Mouse (Mus musculus) gastrocnemius, adult 18-20 months (tissue): ENCODE measurements around the gene Lmo7. TPM values are rescaled to one million over a fixed set of nuclear protein-coding genes. Genes with fewer than 3 reads are reported as not detected.

Experiments used
- DNase-seq: peaks from one replicate; pipeline ENCODE4 v3.0.0; 2021; ENCODE audit warnings: low spot score
- total RNA-seq, 2 experiments: library from RNA; stranded (reverse); gene quantifications; 2 replicates each; pipeline ENCODE4 v1.2.3; 2021

The Lmo7 gene
- total RNA-seq, 2 experiments from 2014 or later = 60.0 to 72.5 TPM

DNA sequence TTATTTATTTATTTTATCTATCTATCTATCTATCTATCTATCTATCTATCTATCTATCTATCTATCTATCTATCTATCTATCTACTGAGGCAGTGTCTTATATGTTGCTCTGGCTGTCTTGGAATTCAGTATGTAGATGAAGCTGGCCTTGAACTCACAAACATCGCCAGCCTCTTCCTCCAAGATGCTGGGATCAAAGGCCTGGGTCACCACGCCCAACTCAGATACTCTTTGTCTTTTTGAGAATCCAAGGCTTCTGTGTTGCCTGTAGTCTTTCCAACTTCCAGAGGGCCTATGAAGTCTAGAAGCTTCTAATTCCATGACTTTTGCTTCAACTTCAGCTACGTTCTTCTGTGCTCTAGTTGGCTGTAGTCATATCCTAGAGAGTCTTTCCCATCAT lies 48.7 kb downstream of the Lmo7 start:
- DNase-seq = no peak

DNA sequence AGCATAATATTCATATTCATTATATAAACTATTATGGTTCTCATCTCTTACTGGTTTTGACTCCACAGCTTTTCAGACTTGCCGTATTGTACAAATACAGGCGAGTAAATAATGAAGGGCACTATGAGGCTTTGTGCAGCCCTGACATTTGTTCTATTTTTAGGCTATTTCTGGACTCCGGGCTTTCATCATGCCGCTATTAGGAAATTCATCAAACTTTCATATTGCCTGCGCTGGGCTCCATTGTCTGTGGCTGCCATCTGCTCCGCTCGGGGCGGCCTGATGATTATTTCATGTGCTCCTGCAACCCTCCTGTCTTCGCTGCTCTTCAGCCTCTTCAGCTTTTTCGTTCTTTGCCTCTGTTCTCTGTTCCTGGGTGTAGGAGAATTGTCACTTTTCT lies 50.3 kb downstream of the Lmo7 start:
- no peak for DNase-seq

GRCm38 (mm10) chr14:101781219-101781618 lies 51.5 kb downstream of the Lmo7 start:
- DNase-seq = no peak

- peak; percentile 59 for DNase-seq
These were observed 52.3 kb downstream of the Lmo7 start for GRCm38 (mm10) chr14:101781943-101782510.

GRCm38 (mm10) chr14:101784315-101784945 lies 54.7 kb downstream of the Lmo7 start:
- no peak for DNase-seq

- no peak for DNase-seq
These were observed 58.1 kb downstream of the Lmo7 start for GRCm38 (mm10) chr14:101787903-101788302.

DNA sequence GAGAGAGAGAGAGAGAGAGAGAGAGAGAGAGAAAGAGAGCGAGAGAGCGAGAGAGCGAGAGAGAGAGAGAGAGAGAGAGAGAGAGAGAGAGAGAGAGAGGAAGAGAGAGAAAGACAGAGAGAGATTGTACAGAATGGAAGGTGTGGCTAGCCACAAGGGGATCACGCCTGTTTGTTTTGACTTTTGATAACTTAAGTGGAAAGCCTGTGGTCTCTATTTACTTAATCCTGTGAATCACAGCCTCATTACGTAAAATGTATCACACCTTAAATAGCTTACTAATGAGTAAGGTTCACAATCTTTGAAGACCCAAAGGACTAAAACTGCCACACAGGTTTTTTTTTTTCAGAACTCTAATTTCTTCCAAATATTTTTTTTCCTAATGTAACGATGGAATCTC lies 58.7 kb downstream of the Lmo7 start:
- DNase-seq = no peak

DNA sequence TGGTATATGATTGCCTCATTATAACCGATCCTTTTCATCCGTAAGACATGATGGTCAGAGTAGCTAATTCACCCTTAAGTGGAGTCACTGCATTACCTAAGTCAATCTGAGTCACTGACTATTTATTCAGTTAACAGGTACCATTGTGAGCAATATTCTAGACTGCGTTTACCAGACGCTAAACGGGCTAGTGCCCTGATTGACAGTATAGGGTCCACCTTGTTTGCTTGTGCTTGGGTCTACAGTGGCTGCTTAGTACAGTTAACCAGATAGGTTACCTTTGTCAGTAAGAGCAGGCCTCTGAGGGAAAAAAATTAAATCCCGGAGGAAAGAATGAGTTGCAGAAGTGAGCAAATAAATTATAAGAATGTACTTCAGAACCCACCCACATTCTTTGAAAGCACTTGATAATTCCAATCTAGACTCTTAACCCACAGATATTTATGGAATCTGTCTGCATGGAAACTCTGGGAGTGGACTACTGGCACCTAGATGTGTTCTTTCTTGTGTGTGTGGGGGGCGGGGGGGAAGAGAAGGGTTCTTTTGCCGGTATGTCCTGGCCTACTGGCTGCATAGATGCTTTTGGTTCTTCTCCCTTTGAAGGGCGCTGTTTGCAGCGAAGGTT lies 64.9 kb downstream of the Lmo7 start:
- no peak for DNase-seq

GRCm38 (mm10) chr14:101797930-101798500 lies 68.3 kb downstream of the Lmo7 start:
- no peak for DNase-seq

DNA sequence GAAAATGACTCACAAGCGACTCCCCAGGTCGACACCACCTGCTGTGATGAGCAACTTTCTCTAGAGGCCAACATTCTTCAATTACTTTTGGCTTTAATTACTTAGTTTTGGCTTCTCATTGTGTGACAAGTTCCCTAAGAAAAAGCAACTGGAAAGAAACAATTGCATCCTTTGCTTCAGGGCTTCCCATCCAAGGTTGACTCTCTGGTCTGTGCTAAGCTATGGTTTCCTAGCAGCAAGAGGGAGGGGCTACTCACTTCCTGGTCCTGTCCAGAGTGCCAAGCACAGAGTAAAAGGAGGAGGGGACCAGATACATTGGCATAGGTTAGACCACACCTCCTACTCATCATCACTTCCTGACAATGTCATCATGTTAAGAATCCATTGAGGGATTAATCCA lies 69.0 kb downstream of the Lmo7 start:
- no peak for DNase-seq

- DNase-seq = no peak
These were observed 71.9 kb downstream of the Lmo7 start for GRCm38 (mm10) chr14:101801674-101802073.

- no peak for DNase-seq
These were observed 74.4 kb downstream of the Lmo7 start for GRCm38 (mm10) chr14:101804119-101804518.

GRCm38 (mm10) chr14:101804562-101805327 lies 75.0 kb downstream of the Lmo7 start:
- DNase-seq = peak; percentile 35

DNA sequence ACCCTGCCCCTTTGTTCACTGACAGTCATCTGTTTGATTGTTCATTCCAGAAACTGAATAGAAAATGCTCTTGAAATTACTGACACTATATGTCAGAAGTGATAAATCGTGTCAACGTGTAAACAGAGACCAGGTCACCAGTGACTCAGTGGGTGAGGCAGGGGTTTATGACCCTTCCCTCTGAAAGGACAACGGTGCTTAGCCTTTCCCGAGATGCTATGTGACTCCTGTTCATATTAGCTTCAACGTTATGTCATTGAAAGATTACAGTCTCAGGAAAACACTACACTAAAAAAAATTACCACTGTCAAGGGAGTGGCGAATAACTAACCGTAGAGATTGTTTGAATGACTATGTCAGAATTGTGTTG lies 75.6 kb downstream of the Lmo7 start:
- no peak for DNase-seq

DNA sequence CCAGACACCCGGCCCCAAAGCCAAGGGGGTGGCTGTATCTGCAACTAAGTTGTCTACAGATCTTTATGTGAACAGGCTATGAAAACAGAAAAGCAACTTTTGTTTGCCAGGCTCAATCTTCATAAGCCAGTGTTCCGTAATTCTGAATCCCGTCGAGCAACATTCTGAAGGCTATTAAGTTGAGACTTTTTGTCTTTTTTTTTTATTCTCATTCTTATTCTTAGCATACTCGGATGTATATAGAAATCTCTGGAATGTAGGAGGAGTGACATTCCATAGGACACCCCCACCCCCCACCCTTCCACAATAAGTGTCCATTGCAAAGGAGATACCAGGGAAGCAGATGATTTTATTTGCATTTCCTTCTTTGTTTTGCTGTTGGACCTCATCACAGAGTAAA lies 76.3 kb downstream of the Lmo7 start:
- no peak for DNase-seq

DNA sequence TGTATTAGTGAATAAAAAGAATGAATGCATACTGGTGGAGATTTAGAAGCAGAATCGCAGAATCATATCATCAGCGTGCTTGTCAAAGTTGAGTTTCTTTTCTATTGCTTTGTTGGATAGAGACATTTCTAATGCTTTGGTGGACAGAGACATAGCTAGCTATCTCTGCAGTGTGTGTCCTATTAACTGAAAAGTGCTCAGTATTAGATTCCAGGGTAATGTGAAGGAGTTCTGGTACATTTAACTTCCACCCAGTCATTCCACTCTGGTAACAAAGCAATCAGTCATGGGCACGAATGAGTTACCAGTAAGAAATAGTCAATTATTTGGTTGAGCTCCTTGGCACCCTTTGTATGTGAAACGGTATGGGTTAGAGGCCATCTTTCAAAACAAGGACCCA lies 76.8 kb downstream of the Lmo7 start:
- no peak for DNase-seq

- no peak for DNase-seq
These were observed 86.7 kb downstream of the Lmo7 start for GRCm38 (mm10) chr14:101816450-101816849.

GRCm38 (mm10) chr14:101822390-101822789 lies 92.6 kb downstream of the Lmo7 start:
- no peak for DNase-seq

DNA sequence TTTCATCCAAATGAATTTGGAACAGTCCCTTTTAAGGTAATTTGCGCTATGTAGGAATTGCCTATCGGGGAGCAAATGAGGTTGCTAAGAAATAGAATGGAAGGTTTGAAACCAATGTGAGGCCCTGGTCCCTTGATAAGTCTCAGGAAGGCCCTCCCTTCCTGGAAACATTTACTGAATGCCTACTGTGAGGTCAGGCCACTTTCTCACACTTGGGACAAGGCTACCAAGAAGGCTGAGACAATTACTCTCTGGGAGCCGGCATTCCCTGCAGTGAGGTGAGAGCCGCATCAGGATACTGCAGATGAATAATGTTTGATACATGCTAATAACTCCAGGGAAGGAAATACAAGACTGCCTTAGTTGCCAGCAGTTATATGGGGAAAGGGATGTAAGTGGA lies 93.1 kb downstream of the Lmo7 start:
- DNase-seq = no peak

GRCm38 (mm10) chr14:101829676-101830075 lies 99.9 kb downstream of the Lmo7 start:
- DNase-seq = no peak

DNA sequence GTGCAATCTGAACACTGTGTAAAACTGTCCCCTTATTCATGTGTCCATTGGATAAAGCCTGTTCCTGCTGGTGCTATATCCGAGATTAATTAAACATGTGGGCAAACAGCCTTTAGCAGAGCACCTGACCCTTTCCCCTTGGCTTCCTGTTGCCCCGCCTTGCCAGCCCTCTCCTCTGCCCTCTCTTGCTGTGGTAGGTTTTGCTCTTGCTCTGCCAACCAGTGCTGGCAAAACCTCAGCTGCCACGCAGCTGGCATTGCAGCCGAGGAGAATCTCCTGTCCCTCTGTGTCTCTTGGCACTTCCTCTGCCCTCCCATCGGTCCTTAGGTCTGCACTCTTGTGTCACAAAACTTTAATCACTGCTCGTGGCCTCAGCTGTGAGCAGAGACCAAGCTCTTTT lies 100.4 kb downstream of the Lmo7 start:
- DNase-seq = peak; percentile 71

DNA sequence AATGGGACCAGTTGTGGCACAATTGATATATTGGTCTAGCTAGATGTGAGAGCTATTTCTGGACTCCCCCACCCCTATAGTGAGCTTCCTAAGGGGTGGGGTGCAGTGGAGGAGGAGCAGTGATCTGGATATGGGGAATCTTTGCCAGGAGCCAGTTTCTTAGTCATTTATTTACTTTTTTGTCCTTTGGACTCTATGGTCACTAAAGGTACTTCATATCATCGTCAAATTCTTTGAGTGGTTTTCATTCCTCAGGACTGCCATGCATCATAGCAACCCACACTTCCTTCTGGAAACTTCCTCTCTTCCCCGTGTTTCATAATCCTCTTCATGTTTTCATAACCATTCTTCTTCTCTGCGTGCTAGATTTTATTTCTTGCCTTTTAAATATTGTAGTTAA lies 104.4 kb downstream of the Lmo7 start:
- DNase-seq = no peak
